Mouse (Mus musculus) embryonic facial prominence, embryonic 14.5 days (tissue): ENCODE measurements around the gene 1700037H04Rik. TPM values are rescaled to one million over a fixed set of nuclear protein-coding genes. Genes with fewer than 3 reads are reported as not detected.

ENCODE experiments used
- ATAC-seq: fragments of 200-750 bp; cut with Nextera tagmentation; 2 replicates; pipeline ENCODE4 v1.8.0; 2017; ENCODE audit warnings: low read depth, moderate number of reproducible peaks, moderate TSS enrichment
- DNase-seq: peaks from one replicate; pipeline ENCODE4 v3.0.0-alpha.2; 2015; ENCODE audit warnings: low spot score
- H3K27ac ChIP-seq: fragments of 300-500 bp; sonication (generic); replicated peaks from 2 replicates; pipeline ENCODE4 v1.5.1; 2014; ENCODE audit warnings: low read depth, mild to moderate bottlenecking, low read length, moderate library complexity
- H3K27me3 ChIP-seq: fragments of 300-500 bp; sonication (generic); replicated peaks from 2 replicates; pipeline ENCODE4 v1.6.1; 2014; ENCODE audit warnings: low read length; ENCODE audit not compliant: control insufficient read depth, insufficient read depth
- H3K36me3 ChIP-seq: fragments of 300-500 bp; sonication (generic); 2 replicates; pipeline ENCODE4 v1.6.1; 2014; ENCODE audit warnings: low read length, mixed read lengths; ENCODE audit not compliant: control insufficient read depth, insufficient read depth
- H3K4me1 ChIP-seq: fragments of 300-500 bp; sonication (generic); 2 replicates; pipeline ENCODE4 v1.6.1; 2014; ENCODE audit warnings: antibody characterized with exemption, low read length; ENCODE audit not compliant: control insufficient read depth, insufficient read depth
- H3K4me2 ChIP-seq: fragments of 300-500 bp; sonication (generic); 2 replicates; pipeline ENCODE4 v1.6.1; 2014; ENCODE audit warnings: low read depth, mild to moderate bottlenecking, low read length, moderate library complexity, mixed read lengths
- H3K4me3 ChIP-seq: fragments of 300-500 bp; sonication (generic); 2 replicates; pipeline ENCODE4 v1.5.1; 2014; ENCODE audit warnings: low read depth, mild to moderate bottlenecking, low read length
- H3K9ac ChIP-seq: fragments of 300-500 bp; sonication (generic); 2 replicates; pipeline ENCODE4 v1.6.1; 2014; ENCODE audit warnings: low read depth, mild to moderate bottlenecking, low read length, moderate library complexity, mixed read lengths
- H3K9me3 ChIP-seq: fragments of 300-500 bp; sonication (generic); 2 replicates; pipeline ENCODE4 v1.6.1; 2016; ENCODE audit warnings: low read length; ENCODE audit not compliant: control insufficient read depth
- WGBS: fragments of 180-500 bp; shearing (Covaris S2); extraction: QIAGEN DNeasy Blood & Tissue Kit; methylation state at CpG from one replicate; pipeline ENCODE4 v1.1.7; 2014; 5-methylcytosine and 5-hydroxymethylcytosine counted together
- polyA plus RNA-seq: library from polyadenylated mRNA; unstranded; fragments of >200 nt; fragmentation: Nextera tagmentation; extraction: Ambion mirVana; gene quantifications from 2 replicates; pipeline ENCODE4 v1.2.1, GENCODE M21; 2014

Gene 1700037H04Rik
- polyA plus RNA-seq, 1 experiment from 2014 or later, result 69.4 TPM

DNA sequence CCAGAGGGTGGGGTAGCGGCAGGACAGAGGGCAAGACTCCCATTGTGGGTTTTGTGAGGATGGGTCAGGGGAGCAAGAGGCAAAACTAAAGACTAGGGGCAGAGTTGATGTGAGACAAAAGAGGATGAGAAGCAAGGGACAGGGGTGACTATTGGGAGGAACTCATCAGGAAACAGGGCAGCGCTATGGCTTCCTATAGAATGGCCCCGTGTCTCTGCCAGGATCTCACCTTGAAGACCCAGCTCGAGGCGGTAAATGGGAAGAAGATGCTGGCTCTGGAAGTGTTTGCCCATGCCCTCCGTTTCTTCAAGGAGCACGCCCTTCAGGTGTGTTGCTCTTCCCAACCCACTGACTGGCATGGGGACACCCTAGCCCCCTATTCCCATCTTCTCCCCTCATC lies 21.1 kb downstream of the 1700037H04Rik start:
- H3K36me3 ChIP-seq, result peaks cover 84% of the 10 kb centered on the region
- no peaks in the 10 kb centered on the region for H3K27me3 ChIP-seq
- no peak overlapping the region for H3K4me2 ChIP-seq
- no peaks in the 10 kb centered on the region for H3K4me1 ChIP-seq
- no peak for ATAC-seq
- H3K9me3 ChIP-seq, result no peaks in the 10 kb centered on the region
- H3K9ac ChIP-seq, result no peak overlapping the region
- 93% methylated on average over 4 of the region's 7 CpGs for whole genome bisulfite sequencing
- no peak overlapping the region for H3K4me3 ChIP-seq
- no peak overlapping the region for H3K27ac ChIP-seq
- no peak for DNase-seq

- H3K9me3 ChIP-seq, result no peaks in the 10 kb centered on the region
- ATAC-seq, result no peak
Observed at GRCm38 (mm10) chr2:131138296-131138695, 21.6 kb downstream of the 1700037H04Rik start.

DNA sequence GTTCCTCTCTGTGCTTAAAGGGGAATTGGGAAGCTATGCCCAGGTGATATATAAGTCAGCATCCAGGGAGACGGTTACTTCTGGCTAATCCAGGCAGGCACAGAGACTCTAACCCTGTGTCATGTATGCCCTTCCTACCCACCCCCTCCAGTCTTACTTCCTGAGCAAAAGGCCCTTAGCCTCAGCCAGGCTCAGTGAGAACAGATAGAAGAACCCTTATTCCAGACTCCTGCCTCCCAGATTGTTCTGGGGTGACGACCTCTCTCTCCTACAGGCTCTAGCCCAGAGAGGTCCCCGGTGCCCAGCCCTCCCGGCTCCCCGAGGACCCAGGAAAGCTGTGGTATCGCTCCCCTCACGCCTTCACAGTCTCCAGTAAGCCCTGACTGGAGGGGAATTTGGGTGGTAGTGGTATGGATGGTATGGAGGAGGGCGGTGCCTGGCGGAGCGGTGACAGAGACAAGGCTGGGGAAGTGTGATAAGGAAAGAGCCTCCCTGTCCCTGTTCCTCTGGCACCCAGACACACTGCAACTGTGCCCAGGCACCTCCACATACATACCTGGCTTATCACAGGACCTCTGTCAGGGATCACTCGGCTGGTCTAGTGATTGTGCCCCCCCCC lies 24.3 kb downstream of the 1700037H04Rik start:
- ATAC-seq, result no peak
- no peaks in the 10 kb centered on the region for H3K27me3 ChIP-seq
- no peak overlapping the region for H3K9ac ChIP-seq
- no peak overlapping the region for H3K4me3 ChIP-seq
- no peak overlapping the region for H3K4me2 ChIP-seq
- no peak for DNase-seq
- no peaks in the 10 kb centered on the region for H3K9me3 ChIP-seq
- H3K36me3 ChIP-seq, result peaks cover 62% of the 10 kb centered on the region
- H3K27ac ChIP-seq, result no peak overlapping the region
- 57% methylated on average over 10 of the region's 11 CpGs for whole genome bisulfite sequencing
- H3K4me1 ChIP-seq, result no peaks in the 10 kb centered on the region

More at GRCm38 (mm10) chr2:131138296-131138695, 21.6 kb downstream of the 1700037H04Rik start:
- no peaks in the 10 kb centered on the region for H3K4me1 ChIP-seq
- H3K27me3 ChIP-seq, result no peaks in the 10 kb centered on the region
- H3K4me3 ChIP-seq, result no peak overlapping the region
- DNase-seq, result no peak
- H3K27ac ChIP-seq, result no peak overlapping the region
- no peak overlapping the region for H3K9ac ChIP-seq
- H3K36me3 ChIP-seq, result peaks cover 81% of the 10 kb centered on the region
- no peak overlapping the region for H3K4me2 ChIP-seq
- WGBS, result 81% methylated on average over 4 of the region's 4 CpGs

- Histone ChIP-seq H3K36me3 (peaks cover 61% of the 10 kb centered on the region), H3K4me3 (no peak overlapping the region), H3K27me3 (no peaks in the 10 kb centered on the region), H3K4me1 (no peaks in the 10 kb centered on the region), H3K4me2 (no peak overlapping the region), H3K9me3 (no peaks in the 10 kb centered on the region), H3K27ac (no peak overlapping the region), H3K9ac (no peak overlapping the region)
- ATAC-seq (no peak), DNase-seq (no peak)
- WGBS, result 71% methylated on average over 6 of the region's 8 CpGs
Observed at GRCm38 (mm10) chr2:131134826-131135400, 25.0 kb downstream of the 1700037H04Rik start.

- DNase-seq (peak; percentile 27), ATAC-seq (no peak)
- Histone ChIP-seq H3K27ac (no peak overlapping the region), H3K9me3 (no peaks in the 10 kb centered on the region), H3K27me3 (no peaks in the 10 kb centered on the region), H3K36me3 (peaks cover 56% of the 10 kb centered on the region), H3K4me2 (no peak overlapping the region), H3K4me3 (no peak overlapping the region), H3K9ac (no peak overlapping the region), H3K4me1 (no peaks in the 10 kb centered on the region)
- 55% methylated on average over 1 of the region's 1 CpGs for WGBS
Observed at GRCm38 (mm10) chr2:131134381-131134780, 25.5 kb downstream of the 1700037H04Rik start.

GRCm38 (mm10) chr2:131132930-131133547 lies 26.8 kb downstream of the 1700037H04Rik start, which contains the start of gene Gm11037:
Gm11037 (plus strand) TSS chr2:131133497.
- Histone ChIP-seq H3K9ac (no peak within 1 kb of the TSS), H3K4me1 (peaks cover 6% of the 10 kb centered on the region; the same call in 1 of the 2 replicates), H3K4me3 (no peak within 1 kb of the TSS), H3K4me2 (no peak within 1 kb of the TSS), H3K27me3 (no peaks in the 10 kb centered on the region), H3K9me3 (no peaks in the 10 kb centered on the region), H3K27ac (0 out of 2 replicates have a peak within 1 kb of the TSS, but pooled peaks have one; percentile 23), H3K36me3 (peaks cover 43% of the 10 kb centered on the region)
- 77% methylated on average over 9 of the region's 9 CpGs for WGBS
- ATAC-seq, result no peak
- DNase-seq, result no peak

DNA sequence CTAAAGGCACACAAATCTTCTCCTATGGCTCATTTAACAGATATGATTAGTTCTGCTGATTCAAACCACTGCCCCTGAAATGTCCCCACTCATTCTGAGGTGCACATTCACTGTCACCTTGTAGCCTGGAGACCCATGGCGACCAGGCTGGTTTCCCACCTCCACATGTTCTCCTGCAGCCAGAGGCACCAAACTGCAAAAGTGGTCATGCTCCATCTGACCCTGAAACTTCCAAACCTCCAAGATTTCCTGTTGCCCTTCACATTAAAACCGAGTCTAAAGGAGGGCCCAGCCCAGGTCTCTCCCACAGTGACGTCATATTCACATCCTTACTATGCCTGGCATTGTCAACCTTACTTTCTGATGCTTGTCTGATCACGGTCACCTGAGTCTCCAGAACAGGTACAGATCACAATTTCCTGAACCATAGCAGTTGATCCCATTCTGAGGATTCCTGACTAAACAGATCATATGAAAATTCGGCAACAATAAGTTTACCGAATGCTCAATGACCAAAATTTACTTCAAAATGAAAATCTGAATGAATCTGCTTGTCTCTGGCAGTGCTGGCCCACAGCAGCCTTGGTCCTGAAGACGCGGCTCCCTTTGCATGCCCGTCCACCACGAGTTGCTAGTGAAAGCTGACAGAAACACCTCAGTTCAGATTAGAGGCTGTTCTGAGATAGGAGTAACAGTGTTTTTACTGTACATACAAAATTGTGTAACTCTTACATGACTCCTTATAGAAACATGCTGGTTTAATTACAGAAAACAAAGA lies 27.6 kb downstream of the 1700037H04Rik start:
- no peak for ATAC-seq
- Histone ChIP-seq H3K4me2 (no peak overlapping the region), H3K27me3 (no peaks in the 10 kb centered on the region), H3K4me3 (no peak overlapping the region), H3K9ac (no peak overlapping the region), H3K36me3 (peaks cover 36% of the 10 kb centered on the region), H3K27ac (0 out of 2 replicates have a peak overlapping the region, but pooled peaks have one; percentile 23), H3K4me1 (peaks cover 13% of the 10 kb centered on the region; the same call in 1 of the 2 replicates), H3K9me3 (no peaks in the 10 kb centered on the region)
- no peak for DNase-seq
- WGBS, result 78% methylated on average over 10 of the region's 10 CpGs

DNA sequence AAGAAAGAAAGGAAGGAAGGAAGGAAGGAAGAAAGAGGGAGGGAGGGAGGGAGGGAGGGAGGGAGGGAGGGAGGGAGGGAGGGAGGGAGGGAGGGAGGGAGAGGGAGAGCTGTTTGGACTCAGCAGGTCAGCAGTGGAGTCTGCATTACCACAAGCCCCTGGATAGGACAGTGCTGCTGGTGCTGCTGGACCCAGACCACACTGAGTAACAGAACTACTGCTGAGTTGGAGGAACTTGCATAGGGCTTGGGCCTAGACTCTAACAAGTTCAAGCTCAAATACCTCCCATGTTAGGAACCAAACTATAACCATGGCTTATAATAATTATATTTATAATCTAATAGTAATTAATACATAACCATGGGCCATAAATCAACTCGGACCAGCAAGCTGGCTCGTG lies 29.0 kb downstream of the 1700037H04Rik start:
- Histone ChIP-seq H3K4me1 (peaks cover 25% of the 10 kb centered on the region), H3K27ac (no peak overlapping the region), H3K27me3 (no peaks in the 10 kb centered on the region), H3K9me3 (no peaks in the 10 kb centered on the region), H3K36me3 (peaks cover 24% of the 10 kb centered on the region), H3K4me2 (no peak overlapping the region), H3K4me3 (no peak overlapping the region), H3K9ac (no peak overlapping the region)
- ATAC-seq, result no peak
- DNase-seq, result no peak
- whole genome bisulfite sequencing, result 81% methylated on average over 2 of the region's 2 CpGs
